Mouse (Mus musculus) megakaryocyte, embryonic 14.5 days (primary cell): ENCODE results near the gene Krt75. TPM values are rescaled to one million over a fixed set of nuclear protein-coding genes. Genes with fewer than 3 reads are reported as not detected.
"Not testable (repeated sequence)": the region's sequence is repeated elsewhere in the genome, so short reads cannot be mapped to it uniquely, and the experiment has no call there.

Experiments
- H3K27me3 ChIP-seq: replicated peaks from 2 replicates; pipeline ENCODE3; 2012; ENCODE audit warnings: inconsistent platforms
- H3K36me3 ChIP-seq: replicated peaks from 2 replicates; pipeline ENCODE3; 2012; ENCODE audit warnings: low read length, inconsistent platforms, mixed read lengths
- H3K4me1 ChIP-seq: 2 replicates; pipeline ENCODE4 v1.6.1; 2012; ENCODE audit warnings: inconsistent platforms
- H3K4me3 ChIP-seq: replicated peaks from 2 replicates; pipeline ENCODE3; 2012; ENCODE audit warnings: moderate library complexity, mild to moderate bottlenecking, inconsistent platforms
- H3K9me3 ChIP-seq: 2 replicates; pipeline ENCODE4 v1.6.1; 2012; ENCODE audit warnings: inconsistent platforms
- FLI1 ChIP-seq: IDR thresholded peaks from 2 replicates; pipeline ENCODE4 v1.6.1; 2012; ENCODE audit warnings: low read length, inconsistent platforms, mixed read lengths
- GATA1 ChIP-seq: IDR thresholded peaks from 3 replicates; pipeline ENCODE4 v1.6.1; 2012; ENCODE audit warnings: mixed read lengths, low read length, inconsistent platforms, borderline replicate concordance
- polyA plus RNA-seq: library from polyadenylated mRNA; stranded (reverse); fragments of >175 nt; gene quantifications from 2 replicates; pipeline ENCODE4 v1.2.3, GENCODE M21; 2012; ENCODE audit warnings: low replicate concordance; ENCODE audit not compliant: insufficient read depth

Gene Krt75
- polyA plus RNA-seq, 1 experiment = not detected

- Histone ChIP-seq H3K27me3 (peaks cover 66% of the 10 kb centered on the region), H3K4me3 (no peak overlapping the region), H3K9me3 (no peaks in the 10 kb centered on the region), H3K4me1 (no peaks in the 10 kb centered on the region), H3K36me3 (no peaks in the 10 kb centered on the region)
- TF ChIP-seq FLI1 (no peak), GATA1 (no peak)
Measured at GRCm38 (mm10) chr15:101522556-101523232, 51.0 kb downstream of the Krt75 start.

- TF ChIP-seq GATA1 (no peak), FLI1 (no peak)
- no peaks in the 10 kb centered on the region for H3K4me1 ChIP-seq
- no peaks in the 10 kb centered on the region for H3K36me3 ChIP-seq
- peaks cover 5% of the 10 kb centered on the region; the same call in 1 of the 2 replicates for H3K9me3 ChIP-seq
- peaks cover 44% of the 10 kb centered on the region for H3K27me3 ChIP-seq
- H3K4me3 ChIP-seq = no peak overlapping the region
Measured at GRCm38 (mm10) chr15:101519792-101520191, 53.9 kb downstream of the Krt75 start.

- Histone ChIP-seq H3K27me3 (peaks cover 44% of the 10 kb centered on the region), H3K9me3 (peaks cover 11% of the 10 kb centered on the region; the same call in 1 of the 2 replicates)
- H3K4me1 ChIP-seq, H3K36me3 ChIP-seq, H3K4me3 ChIP-seq: not testable (repeated sequence)
Measured at GRCm38 (mm10) chr15:101517161-101517560, 56.5 kb downstream of the Krt75 start, which contains the start of gene Gm49425. Gm49425 (minus strand) TSS chr15:101517261.

Other genes starting within 250 kb of the Krt75 start
- gene Krt80, start 203.7 kb downstream of the Krt75 start, polyA plus RNA-seq = 0.63 TPM in 1 of 2 replicates, not detected in the other
- gene Krt7, start 162.9 kb downstream of the Krt75 start, polyA plus RNA-seq = not detected in 2 replicates
- not detected in 2 replicates for gene Krt87, start 135.1 kb downstream of the Krt75 start, polyA plus RNA-seq
- 2.8 TPM in 1 of 2 replicates, not detected in the other for gene Krt88, start 126.2 kb downstream of the Krt75 start, polyA plus RNA-seq
- not detected in 2 replicates for gene Krt81, start 110.2 kb downstream of the Krt75 start, polyA plus RNA-seq
- not detected in 2 replicates for gene Krt86, start 100.4 kb downstream of the Krt75 start, polyA plus RNA-seq
- not detected in 2 replicates for gene Krt83, start 82.4 kb downstream of the Krt75 start, polyA plus RNA-seq
- gene Gm49425, start 56.6 kb downstream of the Krt75 start, polyA plus RNA-seq = not detected in 2 replicates
- not detected in 2 replicates for gene Krt84, start 41.1 kb downstream of the Krt75 start, polyA plus RNA-seq
- gene Krt82, start 23.2 kb downstream of the Krt75 start, polyA plus RNA-seq = not detected in 2 replicates
- gene Krt90, start 11.0 kb downstream of the Krt75 start, polyA plus RNA-seq = not detected in 2 replicates
- gene Gm5414, start 54.3 kb upstream of the Krt75 start, polyA plus RNA-seq = not detected in 2 replicates
- not detected in 2 replicates for gene Gm5478, start 73.5 kb upstream of the Krt75 start, polyA plus RNA-seq
- not detected in 2 replicates for gene Krt6b, start 106.4 kb upstream of the Krt75 start, polyA plus RNA-seq
- gene Krt6a, start 120.4 kb upstream of the Krt75 start, polyA plus RNA-seq = 0.03 TPM in 1 of 2 replicates, not detected in the other
- gene Krt5, start 139.0 kb upstream of the Krt75 start, polyA plus RNA-seq = not detected in 2 replicates
- gene Krt71, start 169.2 kb upstream of the Krt75 start, polyA plus RNA-seq = not detected in 2 replicates
- gene Krt72, start 212.6 kb upstream of the Krt75 start, polyA plus RNA-seq = not detected in 2 replicates
- gene Krt73, start 228.4 kb upstream of the Krt75 start, polyA plus RNA-seq = not detected in 2 replicates
- gene Krt2, start 244.3 kb upstream of the Krt75 start, polyA plus RNA-seq = not detected in 2 replicates